Mouse (Mus musculus): Measurements from ENCODE around the gene Prtg. TPM values are rescaled to one million over a fixed set of nuclear protein-coding genes. Genes with fewer than 3 reads are reported as not detected.
A peak's percentile ranks its signal among the peaks of the same experiment; 100 is the strongest.

Gene Prtg
- polyA plus RNA-seq, 1 experiment from 2014 or later, result 2.7 TPM

- Histone ChIP-seq H3K4me3 (ENCODE audit: low read depth, low read length) (no peak overlapping the region), H3K9ac (ENCODE audit: low read length) (no peak overlapping the region), H3K9me3 (ENCODE audit: control insufficient read depth, low read length) (no peaks in the 10 kb centered on the region), H3K4me2 (ENCODE audit: low read depth, severe bottlenecking) (no peak overlapping the region), H3K36me3 (ENCODE audit: control insufficient read depth, insufficient read depth, low read length) (no peaks in the 10 kb centered on the region), H3K27me3 (ENCODE audit: control insufficient read depth, insufficient read depth, low read length) (peaks cover 5% of the 10 kb centered on the region; the same call in 1 of the 2 replicates), H3K27ac (replicated peaks; ENCODE audit: low read depth, low read length) (no peak overlapping the region), H3K4me1 (ENCODE audit: control insufficient read depth, insufficient read depth, low read length) (peaks cover 17% of the 10 kb centered on the region)
- 22% methylated on average over 5 of the region's 5 CpGs for WGBS
- no peak for DNase-seq (ENCODE audit: low spot score)
- ATAC-seq (ENCODE audit: insufficient number of reproducible peaks, low FRiP score, low TSS enrichment, low read depth), result no peak
These were observed 26.0 kb upstream of the Prtg start for GRCm38 (mm10) chr9:72780694-72781093.

- Histone ChIP-seq H3K9me3 (ENCODE audit: control insufficient read depth, low read length) (no peaks in the 10 kb centered on the region), H3K27me3 (ENCODE audit: control insufficient read depth, insufficient read depth, low read length) (peaks cover 5% of the 10 kb centered on the region; the same call in 1 of the 2 replicates), H3K9ac (ENCODE audit: low read length) (no peak overlapping the region), H3K4me1 (ENCODE audit: control insufficient read depth, insufficient read depth, low read length) (peaks cover 17% of the 10 kb centered on the region), H3K4me3 (ENCODE audit: low read depth, low read length) (no peak overlapping the region), H3K27ac (replicated peaks; ENCODE audit: low read depth, low read length) (no peak overlapping the region), H3K4me2 (ENCODE audit: low read depth, severe bottlenecking) (no peak overlapping the region), H3K36me3 (ENCODE audit: control insufficient read depth, insufficient read depth, low read length) (no peaks in the 10 kb centered on the region)
- DNase-seq (ENCODE audit: low spot score) (no peak), ATAC-seq (ENCODE audit: insufficient number of reproducible peaks, low FRiP score, low TSS enrichment, low read depth) (no peak)
- 14% methylated on average over 4 of the region's 4 CpGs for WGBS
These were observed 25.2 kb upstream of the Prtg start for GRCm38 (mm10) chr9:72781466-72781865.

- no peak overlapping the region for H3K9ac ChIP-seq (ENCODE audit: low read length)
- H3K4me1 ChIP-seq (ENCODE audit: control insufficient read depth, insufficient read depth, low read length), result peaks cover 17% of the 10 kb centered on the region
- no peak overlapping the region for H3K4me2 ChIP-seq (ENCODE audit: low read depth, severe bottlenecking)
- H3K4me3 ChIP-seq (ENCODE audit: low read depth, low read length), result no peak overlapping the region
- H3K27ac ChIP-seq (replicated peaks; ENCODE audit: low read depth, low read length), result no peak overlapping the region
- ATAC-seq (ENCODE audit: insufficient number of reproducible peaks, low FRiP score, low TSS enrichment, low read depth), result peak; percentile 53; the same call in 1 of the 2 replicates
- no peaks in the 10 kb centered on the region for H3K9me3 ChIP-seq (ENCODE audit: control insufficient read depth, low read length)
- no peak for DNase-seq (ENCODE audit: low spot score)
- WGBS, result 14% methylated on average over 8 of the region's 8 CpGs
- H3K36me3 ChIP-seq (ENCODE audit: control insufficient read depth, insufficient read depth, low read length), result no peaks in the 10 kb centered on the region
- peaks cover 5% of the 10 kb centered on the region; the same call in 1 of the 2 replicates for H3K27me3 ChIP-seq (ENCODE audit: control insufficient read depth, insufficient read depth, low read length)
These were observed 24.6 kb upstream of the Prtg start for GRCm38 (mm10) chr9:72782121-72782520.

DNA sequence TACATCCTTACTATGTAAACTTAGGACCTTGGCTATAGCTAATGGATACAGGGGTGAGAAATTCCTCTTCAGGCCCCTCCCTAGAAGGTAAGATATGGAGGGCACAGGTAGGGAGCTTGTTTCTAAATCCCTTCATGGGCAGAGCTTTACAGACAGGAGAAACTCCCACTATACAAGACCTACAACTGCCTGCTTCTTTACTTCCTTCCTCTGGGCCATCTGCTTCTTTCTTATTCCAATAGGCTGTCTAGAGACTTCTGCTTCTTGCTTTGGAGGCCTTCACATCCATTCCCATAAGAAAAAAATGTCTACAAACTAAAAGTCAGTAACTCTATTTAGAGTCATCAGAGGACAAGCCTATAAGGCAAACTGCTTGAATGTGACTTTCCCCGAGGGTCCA lies 18.9 kb upstream of the Prtg start:
- WGBS, result 86% methylated on average over 1 of the region's 1 CpGs
- Histone ChIP-seq H3K27ac (replicated peaks; ENCODE audit: low read depth, low read length) (no peak overlapping the region), H3K4me2 (ENCODE audit: low read depth, severe bottlenecking) (no peak overlapping the region), H3K27me3 (ENCODE audit: control insufficient read depth, insufficient read depth, low read length) (no peaks in the 10 kb centered on the region), H3K9me3 (ENCODE audit: control insufficient read depth, low read length) (no peaks in the 10 kb centered on the region), H3K4me3 (ENCODE audit: low read depth, low read length) (no peak overlapping the region), H3K9ac (ENCODE audit: low read length) (no peak overlapping the region), H3K4me1 (ENCODE audit: control insufficient read depth, insufficient read depth, low read length) (peaks cover 8% of the 10 kb centered on the region), H3K36me3 (ENCODE audit: control insufficient read depth, insufficient read depth, low read length) (no peaks in the 10 kb centered on the region)
- ATAC-seq (ENCODE audit: insufficient number of reproducible peaks, low FRiP score, low TSS enrichment, low read depth) (no peak), DNase-seq (ENCODE audit: low spot score) (no peak)

GRCm38 (mm10) chr9:72790530-72791212 lies 16.0 kb upstream of the Prtg start:
- peaks cover 8% of the 10 kb centered on the region for H3K4me1 ChIP-seq (ENCODE audit: control insufficient read depth, insufficient read depth, low read length)
- DNase-seq (ENCODE audit: low spot score), result no peak
- H3K4me2 ChIP-seq (ENCODE audit: low read depth, severe bottlenecking), result no peak overlapping the region
- H3K4me3 ChIP-seq (ENCODE audit: low read depth, low read length), result no peak overlapping the region
- H3K9me3 ChIP-seq (ENCODE audit: control insufficient read depth, low read length), result no peaks in the 10 kb centered on the region
- 51% methylated on average over 14 of the region's 14 CpGs for WGBS
- no peak overlapping the region for H3K9ac ChIP-seq (ENCODE audit: low read length)
- ATAC-seq (ENCODE audit: insufficient number of reproducible peaks, low FRiP score, low TSS enrichment, low read depth), result no peak
- H3K36me3 ChIP-seq (ENCODE audit: control insufficient read depth, insufficient read depth, low read length), result no peaks in the 10 kb centered on the region
- H3K27me3 ChIP-seq (ENCODE audit: control insufficient read depth, insufficient read depth, low read length), result no peaks in the 10 kb centered on the region
- H3K27ac ChIP-seq (replicated peaks; ENCODE audit: low read depth, low read length), result no peak overlapping the region

DNA sequence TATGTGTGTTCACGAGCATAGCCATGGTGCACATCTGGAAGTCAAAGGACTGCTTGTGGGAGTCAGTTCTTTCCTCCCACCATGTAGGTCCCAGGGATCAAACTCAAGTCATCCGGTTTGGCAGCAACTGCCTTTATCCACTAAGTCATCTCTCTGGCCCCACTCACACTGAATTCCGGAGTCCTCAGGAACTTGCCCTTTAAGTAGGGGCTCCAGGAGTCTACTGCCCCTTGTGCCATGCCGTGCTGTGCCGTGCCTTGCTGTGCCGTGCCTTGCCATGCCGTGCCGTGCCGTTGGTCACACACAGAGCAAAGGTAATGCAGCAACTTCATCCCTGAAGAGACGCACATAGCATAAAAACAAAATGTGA lies 15.5 kb upstream of the Prtg start:
- Histone ChIP-seq H3K4me2 (ENCODE audit: low read depth, severe bottlenecking) (peak overlapping the region; percentile 24; the same call in 1 of the 2 replicates), H3K36me3 (ENCODE audit: control insufficient read depth, insufficient read depth, low read length) (no peaks in the 10 kb centered on the region), H3K27ac (replicated peaks; ENCODE audit: low read depth, low read length) (no peak overlapping the region), H3K4me1 (ENCODE audit: control insufficient read depth, insufficient read depth, low read length) (peaks cover 8% of the 10 kb centered on the region), H3K9ac (ENCODE audit: low read length) (no peak overlapping the region), H3K4me3 (ENCODE audit: low read depth, low read length) (no peak overlapping the region), H3K9me3 (ENCODE audit: control insufficient read depth, low read length) (no peaks in the 10 kb centered on the region), H3K27me3 (ENCODE audit: control insufficient read depth, insufficient read depth, low read length) (no peaks in the 10 kb centered on the region)
- 23% methylated on average over 10 of the region's 10 CpGs for WGBS
- DNase-seq (ENCODE audit: low spot score), result no peak
- ATAC-seq (ENCODE audit: insufficient number of reproducible peaks, low FRiP score, low TSS enrichment, low read depth), result no peak

- DNase-seq (ENCODE audit: low spot score), result no peak
- H3K4me3 ChIP-seq (ENCODE audit: low read depth, low read length), result no peak overlapping the region
- no peak overlapping the region for H3K27ac ChIP-seq (replicated peaks; ENCODE audit: low read depth, low read length)
- H3K9me3 ChIP-seq (ENCODE audit: control insufficient read depth, low read length), result no peaks in the 10 kb centered on the region
- peaks cover 8% of the 10 kb centered on the region for H3K4me1 ChIP-seq (ENCODE audit: control insufficient read depth, insufficient read depth, low read length)
- no peak overlapping the region for H3K9ac ChIP-seq (ENCODE audit: low read length)
- no peak overlapping the region for H3K4me2 ChIP-seq (ENCODE audit: low read depth, severe bottlenecking)
- no peaks in the 10 kb centered on the region for H3K36me3 ChIP-seq (ENCODE audit: control insufficient read depth, insufficient read depth, low read length)
- H3K27me3 ChIP-seq (ENCODE audit: control insufficient read depth, insufficient read depth, low read length), result no peaks in the 10 kb centered on the region
- ATAC-seq (ENCODE audit: insufficient number of reproducible peaks, low FRiP score, low TSS enrichment, low read depth), result no peak
- WGBS, result 9% methylated on average over 6 of the region's 6 CpGs
These were observed 15.0 kb upstream of the Prtg start for GRCm38 (mm10) chr9:72791681-72792080.

- H3K36me3 ChIP-seq (ENCODE audit: control insufficient read depth, insufficient read depth, low read length), result no peaks in the 10 kb centered on the region
- H3K27ac ChIP-seq (replicated peaks; ENCODE audit: low read depth, low read length), result no peak overlapping the region
- H3K4me3 ChIP-seq (ENCODE audit: low read depth, low read length), result no peak overlapping the region
- H3K4me2 ChIP-seq (ENCODE audit: low read depth, severe bottlenecking), result no peak overlapping the region
- H3K9ac ChIP-seq (ENCODE audit: low read length), result no peak overlapping the region
- ATAC-seq (ENCODE audit: insufficient number of reproducible peaks, low FRiP score, low TSS enrichment, low read depth), result no peak
- 83% methylated on average over 3 of the region's 3 CpGs for WGBS
- no peak for DNase-seq (ENCODE audit: low spot score)
- no peaks in the 10 kb centered on the region for H3K9me3 ChIP-seq (ENCODE audit: control insufficient read depth, low read length)
- H3K27me3 ChIP-seq (ENCODE audit: control insufficient read depth, insufficient read depth, low read length), result no peaks in the 10 kb centered on the region
- peaks cover 8% of the 10 kb centered on the region for H3K4me1 ChIP-seq (ENCODE audit: control insufficient read depth, insufficient read depth, low read length)
These were observed 11.4 kb upstream of the Prtg start for GRCm38 (mm10) chr9:72795243-72795642.

GRCm38 (mm10) chr9:72797136-72797621 lies 9.5 kb upstream of the Prtg start:
- WGBS, result 37% methylated on average over 9 of the region's 9 CpGs
- DNase-seq (ENCODE audit: low spot score), result no peak
- H3K9me3 ChIP-seq (ENCODE audit: control insufficient read depth, low read length), result no peaks in the 10 kb centered on the region
- no peaks in the 10 kb centered on the region for H3K36me3 ChIP-seq (ENCODE audit: control insufficient read depth, insufficient read depth, low read length)
- no peak overlapping the region for H3K9ac ChIP-seq (ENCODE audit: low read length)
- no peaks in the 10 kb centered on the region for H3K27me3 ChIP-seq (ENCODE audit: control insufficient read depth, insufficient read depth, low read length)
- no peaks in the 10 kb centered on the region for H3K4me1 ChIP-seq (ENCODE audit: control insufficient read depth, insufficient read depth, low read length)
- H3K4me2 ChIP-seq (ENCODE audit: low read depth, severe bottlenecking), result no peak overlapping the region
- H3K4me3 ChIP-seq (ENCODE audit: low read depth, low read length), result no peak overlapping the region
- H3K27ac ChIP-seq (replicated peaks; ENCODE audit: low read depth, low read length), result no peak overlapping the region
- ATAC-seq (ENCODE audit: insufficient number of reproducible peaks, low FRiP score, low TSS enrichment, low read depth), result no peak

All from limb, embryonic 11.5 days (tissue).